Mouse (Mus musculus) retina, embryonic 14.5 days (tissue): ENCODE data around the gene Sh3bgrl2.

Source experiments
- DNase-seq: peaks from one replicate; pipeline ENCODE4 v3.0.0-alpha.2; 2015; ENCODE audit warnings: low spot score

Gene Sh3bgrl2

GRCm38 (mm10) chr9:83560670-83561069 is 12.5 kb downstream of the Sh3bgrl2 start:
- no peak for DNase-seq

- DNase-seq = no peak
Measured at GRCm38 (mm10) chr9:83562889-83563288, 14.8 kb downstream of the Sh3bgrl2 start.

- DNase-seq = no peak
Measured at GRCm38 (mm10) chr9:83563808-83564549, 15.9 kb downstream of the Sh3bgrl2 start.

DNA sequence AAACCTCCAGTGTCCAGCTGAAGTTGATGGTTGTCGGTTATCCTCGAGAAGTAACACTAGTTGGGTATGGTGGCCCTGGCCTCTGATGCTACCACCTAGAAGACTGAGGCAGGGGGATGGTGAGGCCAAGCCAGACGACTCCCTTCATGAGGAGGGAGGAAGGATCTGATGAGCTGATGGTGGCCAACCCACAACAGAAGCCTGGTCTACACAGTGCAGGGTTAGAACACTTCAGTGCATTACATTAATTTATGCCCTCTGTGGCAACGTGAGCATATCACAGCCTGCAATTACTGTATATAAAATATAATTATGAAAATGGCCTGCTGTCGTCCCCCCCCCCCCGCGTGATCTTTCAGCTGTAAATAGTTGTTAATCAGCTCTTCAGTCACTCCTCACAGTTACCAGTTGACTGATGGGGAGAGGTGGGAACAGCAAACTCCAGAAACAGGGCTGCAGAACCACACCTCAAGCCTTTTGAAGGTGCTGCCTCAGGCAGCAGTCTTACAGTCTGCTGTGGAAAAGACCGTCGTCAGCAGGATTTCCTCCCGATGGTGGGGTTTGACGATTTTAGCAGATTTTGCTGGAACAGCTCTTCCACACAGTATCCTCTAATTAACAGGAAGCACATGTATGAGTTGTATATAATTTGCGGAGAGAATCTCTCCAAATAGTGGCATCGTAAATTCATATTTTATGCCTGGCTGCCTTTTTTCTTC is 17.0 kb downstream of the Sh3bgrl2 start:
- no peak for DNase-seq

GRCm38 (mm10) chr9:83566141-83566540 is 18.0 kb downstream of the Sh3bgrl2 start:
- DNase-seq = no peak

- no peak for DNase-seq
Measured at GRCm38 (mm10) chr9:83568125-83568524, 20.0 kb downstream of the Sh3bgrl2 start.

DNA sequence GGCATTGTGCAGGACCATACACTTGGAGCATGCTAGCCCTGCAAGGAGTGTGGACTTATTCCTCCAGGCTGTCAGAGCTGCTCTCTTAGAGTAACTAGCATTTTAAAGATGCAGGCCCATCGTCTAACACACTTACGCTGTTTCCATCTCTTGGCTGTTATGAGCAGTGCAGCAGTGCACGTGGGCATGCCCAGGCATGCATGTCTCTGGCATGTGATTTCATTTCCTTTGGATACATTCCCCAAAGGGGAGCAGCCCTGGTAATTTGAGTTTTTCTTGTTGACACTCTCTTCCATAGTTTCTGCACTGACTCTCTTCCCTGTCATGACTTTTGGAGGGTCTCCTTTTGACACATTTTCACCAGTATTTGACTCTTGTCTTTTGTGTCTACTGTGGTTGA is 20.8 kb downstream of the Sh3bgrl2 start:
- DNase-seq = no peak

GRCm38 (mm10) chr9:83569898-83570297 is 21.8 kb downstream of the Sh3bgrl2 start:
- DNase-seq = no peak

GRCm38 (mm10) chr9:83571315-83571714 is 23.2 kb downstream of the Sh3bgrl2 start:
- peak; percentile 54 for DNase-seq

GRCm38 (mm10) chr9:83572326-83572725 is 24.2 kb downstream of the Sh3bgrl2 start:
- no peak for DNase-seq

- DNase-seq = no peak
Measured at GRCm38 (mm10) chr9:83572870-83573269, 24.7 kb downstream of the Sh3bgrl2 start.

- DNase-seq = no peak
Measured at GRCm38 (mm10) chr9:83573588-83573987, 25.5 kb downstream of the Sh3bgrl2 start.

GRCm38 (mm10) chr9:83575403-83575802 is 27.3 kb downstream of the Sh3bgrl2 start:
- DNase-seq = no peak

- no peak for DNase-seq
Measured at GRCm38 (mm10) chr9:83576018-83576688, 28.0 kb downstream of the Sh3bgrl2 start.

- DNase-seq = peak; percentile 79
Measured at GRCm38 (mm10) chr9:83576689-83577057, 28.5 kb downstream of the Sh3bgrl2 start.

DNA sequence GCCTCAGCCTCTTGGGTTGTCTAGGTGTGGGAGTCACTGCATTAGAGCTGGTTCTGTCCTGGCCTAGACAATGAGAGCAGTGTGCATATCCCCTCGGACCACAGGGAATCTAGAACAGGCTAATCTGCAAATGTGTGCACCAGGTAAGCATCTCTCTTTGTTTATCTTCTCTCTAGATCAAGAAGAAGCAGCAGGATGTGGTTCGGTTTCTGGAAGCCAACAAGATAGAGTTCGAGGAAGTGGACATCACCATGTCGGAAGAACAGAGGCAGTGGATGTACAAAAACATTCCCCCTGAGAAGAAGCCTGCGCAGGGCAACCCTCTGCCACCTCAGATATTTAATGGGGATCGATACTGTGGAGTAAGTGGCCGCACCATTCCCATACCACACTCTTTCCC is 29.1 kb downstream of the Sh3bgrl2 start:
- DNase-seq = no peak

- DNase-seq = no peak
Measured at GRCm38 (mm10) chr9:83579049-83579448, 30.9 kb downstream of the Sh3bgrl2 start.

- no peak for DNase-seq
Measured at GRCm38 (mm10) chr9:83582748-83583147, 34.6 kb downstream of the Sh3bgrl2 start.

DNA sequence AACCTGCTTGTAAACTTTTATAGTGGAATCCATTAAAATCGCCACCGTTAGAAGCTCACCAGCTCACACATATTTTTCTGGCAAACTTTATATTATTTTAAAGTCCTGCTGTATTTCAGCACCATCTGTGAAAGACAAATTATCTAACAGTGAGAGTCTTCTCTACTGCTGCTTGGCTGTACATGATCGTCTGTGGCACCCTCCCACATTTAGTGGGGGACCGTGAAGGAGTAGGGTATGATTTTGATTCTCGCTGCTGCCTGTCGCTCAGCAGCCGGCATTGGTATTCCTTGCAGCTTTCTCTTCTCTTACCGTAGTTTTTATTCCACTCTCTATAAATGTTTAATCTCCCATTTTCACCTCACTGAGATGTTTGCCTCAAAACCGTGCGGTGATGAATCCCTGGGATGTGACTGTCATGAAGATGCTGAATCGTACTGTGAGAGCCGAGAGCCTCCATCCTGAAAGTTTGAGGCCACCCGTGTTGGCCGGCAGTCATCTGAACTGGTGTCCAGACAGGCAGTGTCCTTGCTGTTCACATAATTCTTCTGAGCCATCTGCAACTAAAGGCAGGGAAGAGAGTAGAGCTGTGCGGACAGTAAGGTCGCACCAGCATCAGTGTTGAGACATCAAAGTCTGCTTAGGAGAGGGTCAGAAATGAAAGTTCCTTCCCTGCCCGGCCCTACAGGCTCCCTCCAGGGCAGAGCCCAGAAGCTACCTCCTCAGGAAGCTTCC is 38.4 kb downstream of the Sh3bgrl2 start:
- no peak for DNase-seq

DNA sequence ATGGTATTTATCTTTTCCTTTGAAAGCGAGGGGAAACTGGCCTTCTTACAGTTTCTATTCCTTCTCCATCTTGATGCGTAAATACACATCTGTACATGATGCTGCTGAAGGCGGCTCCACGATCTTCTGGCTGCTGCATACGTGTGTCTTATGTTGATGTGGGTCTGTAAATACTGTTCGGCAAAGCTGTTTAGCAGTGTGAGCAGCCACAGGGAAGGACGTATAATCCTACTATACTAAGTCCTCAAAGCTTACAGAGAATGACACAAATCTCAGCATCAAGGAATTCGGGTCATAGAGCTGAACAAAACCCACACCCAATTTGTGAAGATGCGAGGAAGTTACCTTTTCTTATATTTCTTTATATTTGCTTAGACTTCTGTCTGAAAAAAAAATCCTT is 39.0 kb downstream of the Sh3bgrl2 start:
- DNase-seq = no peak

GRCm38 (mm10) chr9:83589063-83589462 is 40.9 kb downstream of the Sh3bgrl2 start:
- DNase-seq = no peak
